Mouse (Mus musculus): ENCODE results near the gene Wdfy4. TPM values are rescaled to one million over a fixed set of nuclear protein-coding genes. Genes with fewer than 3 reads are reported as not detected.

The Wdfy4 gene
- total RNA-seq (2014; rRNA removed) = 0.43 and 0.89 TPM in 2 replicates
- polyA plus RNA-seq (2015; fragmentation: Nextera tagmentation; extraction: Ambion mirVana) = 0.11 and 0.13 TPM in 2 replicates

- Histone ChIP-seq H3K4me3 (ENCODE audit: low read length) (no peak within 1 kb of the TSS), H3K9ac (replicated peaks; ENCODE audit: low read length) (no peak within 1 kb of the TSS), H3K27me3 (ENCODE audit: insufficient read depth, low read length) (no peaks in the 10 kb centered on the region), H3K4me1 (ENCODE audit: insufficient read depth, low read length) (no peaks in the 10 kb centered on the region), H3K27ac (no peak within 1 kb of the TSS), H3K4me2 (ENCODE audit: low read depth, low read length) (no peak within 1 kb of the TSS), H3K36me3 (ENCODE audit: insufficient read depth, low read length) (no peaks in the 10 kb centered on the region), H3K9me3 (ENCODE audit: low read length) (no peaks in the 10 kb centered on the region)
- WGBS = 89% methylated on average over 11 of the region's 11 CpGs
- no peak for TF ChIP-seq CTCF (IDR thresholded peaks at IDR 0.05; ENCODE audit: low read depth)
- ATAC-seq (no peak), DNase-seq (ENCODE audit: low spot score) (no peak)
Observed at GRCm38 (mm10) chr14:33185068-33185800, at the start of gene Wdfy4. Gene Wdfy4 (minus strand): TSS chr14:33185508.

DNA sequence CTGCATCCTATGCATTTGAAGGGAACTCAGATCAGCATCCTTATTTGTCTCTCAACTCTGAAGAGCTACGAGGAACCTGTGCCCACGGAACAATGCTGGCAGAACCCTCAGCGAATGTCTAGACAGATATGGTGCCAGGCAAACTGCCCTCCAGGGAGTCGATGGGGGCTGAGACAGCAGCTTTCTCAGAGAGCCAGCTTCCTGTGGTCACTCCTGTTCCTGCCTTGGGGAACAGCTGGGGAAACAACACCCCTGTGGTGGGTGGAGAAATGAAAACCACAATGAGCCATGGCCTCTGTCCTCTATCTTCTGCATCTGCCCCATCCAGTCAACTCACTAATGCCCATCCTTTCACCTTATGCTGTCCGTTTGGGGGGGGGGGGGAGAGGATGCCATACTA is 46.7 kb upstream of the Wdfy4 start:
- H3K9me3 ChIP-seq (ENCODE audit: low read length) = no peaks in the 10 kb centered on the region
- DNase-seq (ENCODE audit: low spot score) = no peak
- no peak for TF ChIP-seq CTCF (IDR thresholded peaks at IDR 0.05; ENCODE audit: low read depth)
- H3K27me3 ChIP-seq (ENCODE audit: insufficient read depth, low read length) = no peaks in the 10 kb centered on the region
- H3K4me1 ChIP-seq (ENCODE audit: insufficient read depth, low read length) = no peaks in the 10 kb centered on the region
- no peak overlapping the region for H3K9ac ChIP-seq (replicated peaks; ENCODE audit: low read length)
- H3K36me3 ChIP-seq (ENCODE audit: insufficient read depth, low read length) = no peaks in the 10 kb centered on the region
- WGBS = 59% methylated on average over 5 of the region's 5 CpGs
- H3K27ac ChIP-seq = no peak overlapping the region
- H3K4me3 ChIP-seq (ENCODE audit: low read length) = no peak overlapping the region
- ATAC-seq = no peak
- no peak overlapping the region for H3K4me2 ChIP-seq (ENCODE audit: low read depth, low read length)

GRCm38 (mm10) chr14:33231311-33231710 is 46.0 kb upstream of the Wdfy4 start:
- H3K27me3 ChIP-seq (ENCODE audit: insufficient read depth, low read length) = no peaks in the 10 kb centered on the region
- H3K4me2 ChIP-seq (ENCODE audit: low read depth, low read length) = no peak overlapping the region
- no peak overlapping the region for H3K27ac ChIP-seq
- no peaks in the 10 kb centered on the region for H3K36me3 ChIP-seq (ENCODE audit: insufficient read depth, low read length)
- DNase-seq (ENCODE audit: low spot score) (no peak), ATAC-seq (no peak)
- H3K9ac ChIP-seq (replicated peaks; ENCODE audit: low read length) = no peak overlapping the region
- H3K9me3 ChIP-seq (ENCODE audit: low read length) = no peaks in the 10 kb centered on the region
- H3K4me3 ChIP-seq (ENCODE audit: low read length) = no peak overlapping the region
- TF ChIP-seq CTCF (IDR thresholded peaks at IDR 0.05; ENCODE audit: low read depth) = no peak
- WGBS = 90% methylated on average over 3 of the region's 3 CpGs
- H3K4me1 ChIP-seq (ENCODE audit: insufficient read depth, low read length) = no peaks in the 10 kb centered on the region

DNA sequence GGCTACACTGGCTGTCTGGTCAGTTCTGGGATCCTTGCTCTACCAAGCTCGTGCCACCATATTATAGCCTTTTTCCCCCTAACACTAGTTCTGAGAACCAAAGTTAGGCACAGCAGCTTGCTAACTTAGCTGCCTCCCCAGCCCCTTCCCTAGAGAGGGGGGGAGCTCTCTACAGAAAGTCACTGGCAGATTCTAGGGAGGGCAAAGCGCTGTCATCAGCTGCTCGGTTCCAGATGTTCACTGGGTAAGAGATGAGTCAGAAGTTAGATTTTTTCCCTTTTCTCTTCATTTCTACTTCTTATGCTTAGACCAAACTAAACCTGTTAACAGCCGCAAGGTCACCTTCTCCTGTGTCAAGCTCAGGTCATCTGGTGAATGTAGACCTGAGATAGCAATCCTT is 45.4 kb upstream of the Wdfy4 start:
- DNase-seq (ENCODE audit: low spot score) (no peak), ATAC-seq (no peak)
- no peak overlapping the region for H3K4me2 ChIP-seq (ENCODE audit: low read depth, low read length)
- H3K4me3 ChIP-seq (ENCODE audit: low read length) = no peak overlapping the region
- 96% methylated on average over 4 of the region's 4 CpGs for WGBS
- no peaks in the 10 kb centered on the region for H3K9me3 ChIP-seq (ENCODE audit: low read length)
- H3K27ac ChIP-seq = no peak overlapping the region
- H3K27me3 ChIP-seq (ENCODE audit: insufficient read depth, low read length) = no peaks in the 10 kb centered on the region
- no peaks in the 10 kb centered on the region for H3K36me3 ChIP-seq (ENCODE audit: insufficient read depth, low read length)
- H3K9ac ChIP-seq (replicated peaks; ENCODE audit: low read length) = no peak overlapping the region
- TF ChIP-seq CTCF (IDR thresholded peaks at IDR 0.05; ENCODE audit: low read depth) = no peak
- H3K4me1 ChIP-seq (ENCODE audit: insufficient read depth, low read length) = no peaks in the 10 kb centered on the region

GRCm38 (mm10) chr14:33225235-33225634 is 39.9 kb upstream of the Wdfy4 start:
- no peaks in the 10 kb centered on the region for H3K36me3 ChIP-seq (ENCODE audit: insufficient read depth, low read length)
- 87% methylated on average over 4 of the region's 4 CpGs for WGBS
- H3K27ac ChIP-seq = no peak overlapping the region
- H3K9me3 ChIP-seq (ENCODE audit: low read length) = no peaks in the 10 kb centered on the region
- TF ChIP-seq CTCF (IDR thresholded peaks at IDR 0.05; ENCODE audit: low read depth) = no peak
- H3K9ac ChIP-seq (replicated peaks; ENCODE audit: low read length) = no peak overlapping the region
- ATAC-seq (no peak), DNase-seq (ENCODE audit: low spot score) (no peak)
- H3K4me3 ChIP-seq (ENCODE audit: low read length) = no peak overlapping the region
- no peaks in the 10 kb centered on the region for H3K4me1 ChIP-seq (ENCODE audit: insufficient read depth, low read length)
- no peaks in the 10 kb centered on the region for H3K27me3 ChIP-seq (ENCODE audit: insufficient read depth, low read length)
- no peak overlapping the region for H3K4me2 ChIP-seq (ENCODE audit: low read depth, low read length)

- Histone ChIP-seq H3K36me3 (ENCODE audit: insufficient read depth, low read length) (no peaks in the 10 kb centered on the region), H3K9me3 (ENCODE audit: low read length) (no peaks in the 10 kb centered on the region), H3K4me1 (ENCODE audit: insufficient read depth, low read length) (no peaks in the 10 kb centered on the region), H3K4me2 (ENCODE audit: low read depth, low read length) (no peak overlapping the region), H3K9ac (replicated peaks; ENCODE audit: low read length) (no peak overlapping the region), H3K27me3 (ENCODE audit: insufficient read depth, low read length) (no peaks in the 10 kb centered on the region), H3K4me3 (ENCODE audit: low read length) (no peak overlapping the region), H3K27ac (no peak overlapping the region)
- 76% methylated on average over 19 of the region's 19 CpGs for WGBS
- DNase-seq (ENCODE audit: low spot score) = peak; percentile 22
- no peak for ATAC-seq
- no peak for TF ChIP-seq CTCF (IDR thresholded peaks at IDR 0.05; ENCODE audit: low read depth)
Observed at GRCm38 (mm10) chr14:33216343-33217208, 31.3 kb upstream of the Wdfy4 start.
